Mouse (Mus musculus): Measurements from ENCODE around the gene Inpp5f.

DNA sequence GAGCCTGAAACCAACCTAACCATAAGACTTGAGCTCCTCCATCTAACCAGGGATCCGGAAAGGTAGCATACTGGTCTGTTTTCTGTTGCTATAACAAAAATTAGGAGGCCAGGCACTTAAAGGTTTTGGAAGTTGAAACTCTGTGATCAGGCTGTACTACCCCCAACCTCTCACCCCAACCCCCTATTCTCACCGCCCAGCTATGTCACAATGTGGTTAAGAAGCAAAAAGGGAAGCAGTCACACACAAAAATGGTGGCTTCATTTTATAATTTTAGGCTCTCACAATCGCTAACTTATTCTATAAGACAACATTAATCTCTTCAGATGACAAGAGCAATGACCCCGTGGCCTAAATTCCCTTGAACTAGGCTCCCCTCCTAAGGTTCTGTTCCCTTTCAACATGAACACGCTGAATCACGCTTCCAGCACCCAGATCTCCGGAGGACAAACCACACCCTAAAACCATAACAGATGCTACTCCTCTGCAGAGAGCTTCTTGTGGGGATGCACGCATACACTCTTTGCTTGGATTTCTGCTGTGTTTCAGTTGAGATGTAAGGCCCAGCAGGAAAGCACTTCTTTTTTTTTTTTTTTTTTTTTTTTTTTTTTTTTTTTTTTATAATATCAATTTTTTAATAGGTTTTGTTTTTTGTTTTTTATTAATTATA lies 41.0 kb upstream of the Inpp5f start:
- TF ChIP-seq GATA2 (IDR thresholded peaks at IDR 0.05; ENCODE audit: borderline replicate concordance, low read depth, low read length) (no peak), CTCF (IDR thresholded peaks at IDR 0.05; ENCODE audit: low read depth, low read length) (no peak), GATA1 (IDR thresholded peaks at IDR 0.05; ENCODE audit: borderline replicate concordance, low read length) (no peak)

Measured in G1E (cell line).